Mouse (Mus musculus) embryonic facial prominence, embryonic 11.5 days (tissue): Measurements from ENCODE around the gene Stoml3. TPM values are rescaled to one million over a fixed set of nuclear protein-coding genes. Genes with fewer than 3 reads are reported as not detected.

ENCODE experiments used
- ATAC-seq: fragments of 200-750 bp; cut with Nextera tagmentation; replicated peaks from 2 replicates; pipeline ENCODE4 v1.8.0; 2017; ENCODE audit warnings: low read depth; ENCODE audit not compliant: insufficient number of reproducible peaks, low FRiP score, low TSS enrichment
- DNase-seq: peaks from one replicate; pipeline ENCODE4 v3.0.0-alpha.2; 2015; ENCODE audit warnings: low spot score
- H3K27ac ChIP-seq: fragments of 300-500 bp; sonication (generic); replicated peaks from 2 replicates; pipeline ENCODE4 v1.5.1; 2014; ENCODE audit warnings: mild to moderate bottlenecking, low read depth, low read length, control low read depth
- H3K27me3 ChIP-seq: fragments of 300-500 bp; sonication (generic); 2 replicates; pipeline ENCODE4 v1.6.1; 2014; ENCODE audit warnings: mild to moderate bottlenecking, low read length, moderate library complexity, mixed read lengths; ENCODE audit not compliant: control insufficient read depth, insufficient read depth
- H3K36me3 ChIP-seq: fragments of 300-500 bp; sonication (generic); replicated peaks from 2 replicates; pipeline ENCODE4 v1.6.1; 2014; ENCODE audit warnings: low read depth, mild to moderate bottlenecking, low read length, moderate library complexity, mixed read lengths; ENCODE audit not compliant: control insufficient read depth, insufficient read depth
- H3K4me1 ChIP-seq: fragments of 300-500 bp; sonication (generic); 2 replicates; pipeline ENCODE4 v1.6.1; 2014; ENCODE audit warnings: low read length, mixed read lengths; ENCODE audit not compliant: control insufficient read depth, insufficient read depth
- H3K4me2 ChIP-seq: fragments of 300-500 bp; sonication (generic); 2 replicates; pipeline ENCODE4 v1.6.1; 2014; ENCODE audit warnings: low read depth, mild to moderate bottlenecking, control low read depth, low read length, moderate library complexity
- H3K4me3 ChIP-seq: fragments of 300-500 bp; sonication (generic); 2 replicates; pipeline ENCODE4 v1.5.1; 2014; ENCODE audit warnings: low read depth, low read length, control low read depth
- H3K9ac ChIP-seq: fragments of 300-500 bp; sonication (generic); replicated peaks from 2 replicates; pipeline ENCODE4 v1.6.1; 2014; ENCODE audit warnings: mild to moderate bottlenecking, control low read depth, low read length
- H3K9me3 ChIP-seq: fragments of 300-500 bp; sonication (generic); replicated peaks from 2 replicates; pipeline ENCODE4 v1.6.1; 2016; ENCODE audit warnings: mild to moderate bottlenecking, low read length, inconsistent platforms, mixed read lengths; ENCODE audit not compliant: control insufficient read depth
- WGBS: fragments of 180-500 bp; shearing (Covaris S2); extraction: QIAGEN DNeasy Blood & Tissue Kit; methylation state at CpG from one replicate; pipeline ENCODE4 v1.1.7; 2014; 5-methylcytosine and 5-hydroxymethylcytosine counted together
- polyA plus RNA-seq: library from polyadenylated mRNA; unstranded; fragments of >200 nt; fragmentation: Nextera tagmentation; extraction: Ambion mirVana; gene quantifications from 2 replicates; pipeline ENCODE4 v1.2.1, GENCODE M21; 2014

Stoml3 gene
- polyA plus RNA-seq, 1 experiment from 2014 or later, result not detected

GRCm38 (mm10) chr3:53465330-53465729 lies 23.1 kb upstream of the Stoml3 start:
- peak overlapping the region; percentile 65 for H3K4me2 ChIP-seq
- no peak for DNase-seq
- WGBS, result 61% methylated on average over 6 of the region's 6 CpGs
- no peak for ATAC-seq
- H3K36me3 ChIP-seq, result no peaks in the 10 kb centered on the region; the same call in 1 of the 2 replicates
- H3K4me3 ChIP-seq, result peak overlapping the region; percentile 27
- peak overlapping the region; percentile 14; the same call in 1 of the 2 replicates for H3K9ac ChIP-seq
- H3K4me1 ChIP-seq, result no peaks in the 10 kb centered on the region; the same call in 1 of the 2 replicates
- H3K9me3 ChIP-seq, result no peaks in the 10 kb centered on the region
- H3K27me3 ChIP-seq, result no peaks in the 10 kb centered on the region
- no peak overlapping the region for H3K27ac ChIP-seq

- Histone ChIP-seq H3K9me3 (no peaks in the 10 kb centered on the region), H3K36me3 (no peaks in the 10 kb centered on the region; the same call in 1 of the 2 replicates), H3K4me3 (no peak overlapping the region), H3K27ac (no peak overlapping the region), H3K9ac (no peak overlapping the region), H3K4me2 (no peak overlapping the region), H3K27me3 (no peaks in the 10 kb centered on the region), H3K4me1 (no peaks in the 10 kb centered on the region; the same call in 1 of the 2 replicates)
- 62% methylated on average over 9 of the region's 9 CpGs for WGBS
- no peak for DNase-seq
- ATAC-seq, result no peak
Measured at GRCm38 (mm10) chr3:53466481-53466880, 22.0 kb upstream of the Stoml3 start.

- WGBS, result 82% methylated on average over 5 of the region's 5 CpGs
- H3K4me1 ChIP-seq, result no peaks in the 10 kb centered on the region; the same call in 1 of the 2 replicates
- H3K36me3 ChIP-seq, result peaks cover 2% of the 10 kb centered on the region
- no peak overlapping the region for H3K27ac ChIP-seq
- H3K27me3 ChIP-seq, result no peaks in the 10 kb centered on the region
- H3K9me3 ChIP-seq, result no peaks in the 10 kb centered on the region
- no peak overlapping the region for H3K9ac ChIP-seq
- H3K4me3 ChIP-seq, result no peak overlapping the region
- H3K4me2 ChIP-seq, result no peak overlapping the region
- DNase-seq (no peak), ATAC-seq (no peak)
Measured at GRCm38 (mm10) chr3:53467356-53467755, 21.1 kb upstream of the Stoml3 start.

GRCm38 (mm10) chr3:53469650-53470049 lies 18.8 kb upstream of the Stoml3 start:
- Histone ChIP-seq H3K9me3 (no peaks in the 10 kb centered on the region), H3K4me3 (no peak overlapping the region), H3K4me2 (no peak overlapping the region), H3K36me3 (peaks cover 8% of the 10 kb centered on the region), H3K4me1 (no peaks in the 10 kb centered on the region; the same call in 1 of the 2 replicates), H3K9ac (no peak overlapping the region), H3K27me3 (no peaks in the 10 kb centered on the region), H3K27ac (no peak overlapping the region)
- no peak for ATAC-seq
- WGBS, result 94% methylated on average over 5 of the region's 5 CpGs
- no peak for DNase-seq

GRCm38 (mm10) chr3:53472061-53472460 lies 16.4 kb upstream of the Stoml3 start:
- no peaks in the 10 kb centered on the region for H3K4me1 ChIP-seq
- H3K27me3 ChIP-seq, result no peaks in the 10 kb centered on the region
- ATAC-seq (no peak), DNase-seq (no peak)
- H3K4me2 ChIP-seq, result no peak overlapping the region
- H3K9ac ChIP-seq, result no peak overlapping the region
- H3K9me3 ChIP-seq, result no peaks in the 10 kb centered on the region
- 93% methylated on average over 5 of the region's 5 CpGs for WGBS
- H3K4me3 ChIP-seq, result no peak overlapping the region
- H3K36me3 ChIP-seq, result peaks cover 8% of the 10 kb centered on the region
- no peak overlapping the region for H3K27ac ChIP-seq

GRCm38 (mm10) chr3:53474179-53474578 lies 14.3 kb upstream of the Stoml3 start:
- H3K9ac ChIP-seq, result no peak overlapping the region
- DNase-seq (no peak), ATAC-seq (no peak)
- no peaks in the 10 kb centered on the region for H3K27me3 ChIP-seq
- no peaks in the 10 kb centered on the region for H3K4me1 ChIP-seq
- peaks cover 11% of the 10 kb centered on the region for H3K36me3 ChIP-seq
- no peak overlapping the region for H3K27ac ChIP-seq
- H3K4me3 ChIP-seq, result no peak overlapping the region
- H3K4me2 ChIP-seq, result no peak overlapping the region
- WGBS, result 76% methylated on average over 4 of the region's 4 CpGs
- H3K9me3 ChIP-seq, result no peaks in the 10 kb centered on the region

- Histone ChIP-seq H3K4me3 (no peak overlapping the region), H3K9ac (no peak overlapping the region), H3K27me3 (no peaks in the 10 kb centered on the region), H3K36me3 (peaks cover 15% of the 10 kb centered on the region), H3K4me1 (no peaks in the 10 kb centered on the region), H3K4me2 (no peak overlapping the region), H3K9me3 (no peaks in the 10 kb centered on the region), H3K27ac (no peak overlapping the region)
- DNase-seq (peak; percentile 40), ATAC-seq (no peak)
- WGBS, result 63% methylated on average over 6 of the region's 6 CpGs
Measured at GRCm38 (mm10) chr3:53475889-53476288, 12.6 kb upstream of the Stoml3 start.

GRCm38 (mm10) chr3:53477468-53477867 lies 11.0 kb upstream of the Stoml3 start:
- Histone ChIP-seq H3K4me2 (no peak overlapping the region), H3K36me3 (peaks cover 12% of the 10 kb centered on the region), H3K9ac (no peak overlapping the region), H3K4me1 (no peaks in the 10 kb centered on the region), H3K4me3 (no peak overlapping the region), H3K9me3 (no peaks in the 10 kb centered on the region), H3K27ac (no peak overlapping the region), H3K27me3 (no peaks in the 10 kb centered on the region)
- DNase-seq (no peak), ATAC-seq (no peak)
- WGBS, result 93% methylated on average over 17 of the region's 17 CpGs
